Mouse (Mus musculus) adrenal gland, adult 18-20 months (tissue): ENCODE results near the gene Gm21721. TPM values are rescaled to one million over a fixed set of nuclear protein-coding genes. Genes with fewer than 3 reads are reported as not detected.
"Not testable (repeated sequence)": the region's sequence is repeated elsewhere in the genome, so short reads cannot be mapped to it uniquely, and the experiment has no call there.

Source experiments
- DNase-seq, 2 experiments: peaks; one replicate each; pipeline ENCODE4 v3.0.0; 2021 to 2022; ENCODE audit warnings: low spot score in 2 of 2
- long read RNA-seq, 2 experiments: library from polyadenylated mRNA; stranded (forward); transcript quantifications; one replicate each; pipeline ENCODE4 v2.0.0; 2021
- total RNA-seq, 2 experiments: library from RNA; stranded (reverse); gene quantifications; 1 replicate in 1 of 2; 2 replicates in 1 of 2; pipeline ENCODE4 v1.2.3; 2021

Gene Gm21721
- total RNA-seq: not detected
- long read RNA-seq, experiment 1: 0 reads
- long read RNA-seq, experiment 2: 0 reads

DNA sequence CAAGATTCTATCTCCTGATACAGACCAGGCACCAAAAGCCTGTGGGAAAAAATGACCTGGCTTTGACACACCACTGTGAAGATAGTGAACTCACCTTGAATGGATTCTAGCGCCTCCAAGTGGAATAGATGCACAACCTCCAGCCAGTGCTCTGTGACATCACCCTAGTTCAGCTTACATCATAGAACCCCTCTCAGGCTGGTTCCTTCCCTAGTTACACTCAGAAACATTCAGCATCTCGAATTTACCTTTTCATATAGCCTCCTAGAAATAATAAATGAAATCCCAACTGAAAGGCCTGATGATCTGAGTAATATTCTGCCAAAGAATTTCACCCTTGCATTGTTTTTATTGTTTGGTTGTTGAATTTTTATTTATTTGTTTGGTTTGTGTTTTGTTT is at the start of gene Gm21721:
Gene Gm21721 (minus strand): TSS at position 101 of the 400 bp plus-strand sequence.
- DNase-seq: not testable (repeated sequence)

Other genes starting within 250 kb of the Gm21721 start
- gene Gm21292, start 68.3 kb downstream of the Gm21721 start, total RNA-seq: not detected
- not detected for gene Gm21812, start 145.0 kb upstream of the Gm21721 start, total RNA-seq
- not detected for gene Gm21874, start 214.0 kb upstream of the Gm21721 start, total RNA-seq